Mouse (Mus musculus) hematopoietic stem cell, adult 5-6 weeks (primary cell): Measurements from ENCODE around the gene Actl11. TPM values are rescaled to one million over a fixed set of nuclear protein-coding genes. Genes with fewer than 3 reads are reported as not detected.

ENCODE experiments used
- ATAC-seq, 2 experiments: fragments of 125-278 bp in 1 of 2; replicated peaks in 1 of 2; 2 replicates each; pipeline ENCODE4 v1.8.0; 2016 to 2017; ENCODE audit warnings: inconsistent platforms in 2 of 2, mild to moderate bottlenecking in 2 of 2, moderate number of reproducible peaks in 2 of 2, low read depth in 1 of 2, moderate TSS enrichment in 1 of 2; ENCODE audit not compliant: low FRiP score in 2 of 2, poor library complexity in 2 of 2, severe bottlenecking in 2 of 2, insufficient read depth in 1 of 2, low TSS enrichment in 1 of 2
- total RNA-seq: library from RNA; stranded (forward); fragments of 172-1452, 232-1000 nt; gene quantifications from 2 replicates; pipeline ENCODE4 v1.2.3, GENCODE M21; 2017

Actl11 gene
- not detected in 2 replicates for total RNA-seq

DNA sequence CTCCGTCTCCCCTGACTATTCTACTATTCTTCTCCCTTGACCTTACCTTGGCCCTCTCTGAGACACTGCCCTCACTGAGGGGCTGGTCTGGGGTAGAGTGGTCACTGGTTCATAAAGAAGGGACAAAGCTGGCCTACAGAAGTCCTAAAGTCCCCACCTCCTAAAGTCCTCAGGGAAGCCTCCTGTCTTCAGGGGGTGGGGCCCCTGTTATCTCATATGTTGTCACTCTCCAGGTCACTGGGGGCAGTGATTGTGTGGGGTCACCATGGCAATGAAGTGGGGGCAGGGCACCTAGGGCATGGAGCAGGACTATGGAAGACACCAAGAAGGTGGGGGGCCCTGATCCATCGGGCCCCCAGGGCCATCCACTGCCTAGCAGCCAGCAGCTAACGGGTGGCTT lies at the start of gene Actl11:
Actl11 (plus strand) TSS at position 301 of the 400 bp plus-strand sequence.
- no peak for ATAC-seq

DNA sequence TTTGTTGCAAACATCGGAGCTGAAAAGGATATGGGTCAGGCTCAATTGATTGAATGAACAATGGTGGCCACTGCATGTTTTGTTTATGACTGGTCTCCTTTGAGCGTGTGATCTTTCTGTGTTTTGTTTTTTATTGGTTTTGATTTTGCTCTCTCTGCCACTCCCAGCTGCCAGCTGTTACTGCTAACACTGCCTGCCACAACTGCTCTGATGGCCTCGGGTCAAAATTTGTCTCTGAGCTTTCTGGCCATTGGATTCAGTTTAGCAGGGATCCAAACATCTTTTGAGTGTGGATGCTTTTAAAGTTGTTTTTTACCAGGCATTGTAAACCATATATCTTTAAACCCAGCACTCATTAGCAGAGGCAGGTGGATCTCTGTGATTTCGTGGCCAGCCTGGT lies 47.9 kb upstream of the Actl11 start:
- no peak for ATAC-seq

DNA sequence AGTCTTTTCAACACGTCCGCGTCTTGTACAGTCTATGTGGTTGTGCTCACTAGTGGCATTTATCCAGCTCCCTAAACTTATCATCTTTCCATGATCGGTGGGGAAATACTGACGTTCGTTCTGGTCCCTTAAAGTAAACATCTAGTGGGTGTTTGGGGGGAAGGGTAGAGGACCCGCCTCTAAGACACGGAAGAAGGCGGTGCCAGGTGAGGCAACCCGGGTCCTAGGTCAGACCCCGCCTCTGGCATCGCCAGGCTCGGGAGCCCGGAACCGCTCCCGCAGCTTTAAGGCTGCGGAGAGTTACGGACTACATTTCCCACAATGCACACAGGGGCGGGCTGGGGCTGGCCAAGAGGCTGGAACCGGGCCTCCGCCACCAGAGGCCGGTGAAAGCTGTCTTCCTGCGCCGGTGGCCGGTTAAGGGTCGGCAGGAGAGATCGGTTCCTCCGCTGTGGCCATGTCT lies 40.4 kb upstream of the Actl11 start, which contains the start of gene Mon1a:
Mon1a (plus strand) TSS at position 348 of the 463 bp plus-strand sequence.
- ATAC-seq: peak; percentile 97 to 98

DNA sequence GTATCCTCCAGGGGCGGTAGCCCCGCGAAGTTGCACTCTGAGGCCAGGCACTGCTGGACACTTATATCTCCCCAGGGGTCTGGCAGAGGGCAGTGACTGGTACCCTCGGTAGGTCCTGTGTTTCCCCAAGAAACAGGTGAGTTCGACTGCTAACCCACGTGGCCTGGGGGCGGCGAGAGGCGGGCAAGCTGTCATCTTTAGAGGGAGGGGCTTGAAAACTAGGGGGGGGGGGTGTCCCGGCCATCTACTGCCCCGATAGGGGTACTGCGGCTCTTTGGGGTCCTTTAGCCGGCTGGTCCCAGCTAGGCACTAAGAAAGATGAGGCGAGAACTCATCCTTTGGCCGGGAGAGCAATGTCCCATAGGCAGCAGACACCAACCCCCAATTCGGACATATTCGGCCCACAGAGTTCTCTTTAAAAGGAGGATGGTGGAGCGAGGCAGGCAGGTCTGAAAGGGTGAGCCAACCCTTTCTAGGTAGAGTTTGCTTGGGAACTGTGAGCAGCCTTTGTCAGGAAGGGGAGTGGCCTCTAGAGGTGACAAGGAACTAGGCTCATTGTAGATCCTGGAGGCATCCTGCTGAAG lies 39.9 kb upstream of the Actl11 start:
- peak; percentile 42 to 61; a peak in 3 of 4 replicates for ATAC-seq

DNA sequence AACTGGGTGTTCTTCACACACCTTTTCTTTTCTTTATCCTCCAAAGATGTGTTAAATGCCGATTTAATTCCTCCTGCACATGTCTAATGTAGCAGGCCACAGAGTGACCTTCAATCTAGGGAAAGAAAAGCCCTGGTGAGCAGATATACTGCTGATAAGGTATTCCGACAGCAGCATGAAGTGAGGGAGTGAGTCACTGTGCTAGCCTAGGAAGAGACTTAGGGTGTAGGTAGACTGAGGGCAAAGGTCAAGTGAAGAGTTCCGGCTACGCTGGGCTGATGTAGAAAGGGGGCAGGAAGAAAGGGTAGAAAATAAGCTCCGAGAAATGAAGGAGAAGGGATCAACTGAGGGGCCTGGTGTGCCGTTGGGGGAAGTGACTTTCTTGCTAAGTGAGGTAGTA lies 38.0 kb upstream of the Actl11 start:
- no peak for ATAC-seq

DNA sequence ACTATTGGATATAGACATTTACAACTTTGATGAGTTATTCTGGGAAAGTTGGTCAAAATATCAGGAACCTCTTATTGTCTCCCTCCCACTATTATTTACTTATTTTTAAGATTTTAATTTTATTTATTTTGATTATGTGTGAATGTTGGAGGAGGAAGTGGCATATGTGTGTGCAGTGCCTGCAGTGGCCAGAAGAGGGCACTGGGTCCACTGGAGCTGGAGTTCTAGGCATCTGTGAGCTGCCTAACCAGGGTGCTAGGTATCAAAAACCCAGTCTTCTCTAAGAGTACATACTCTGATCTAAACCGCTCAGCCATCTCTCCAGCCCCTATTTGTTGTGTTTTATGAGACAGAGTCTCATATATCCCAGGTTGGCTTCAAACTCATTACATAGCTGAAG lies 37.2 kb upstream of the Actl11 start:
- no peak for ATAC-seq

DNA sequence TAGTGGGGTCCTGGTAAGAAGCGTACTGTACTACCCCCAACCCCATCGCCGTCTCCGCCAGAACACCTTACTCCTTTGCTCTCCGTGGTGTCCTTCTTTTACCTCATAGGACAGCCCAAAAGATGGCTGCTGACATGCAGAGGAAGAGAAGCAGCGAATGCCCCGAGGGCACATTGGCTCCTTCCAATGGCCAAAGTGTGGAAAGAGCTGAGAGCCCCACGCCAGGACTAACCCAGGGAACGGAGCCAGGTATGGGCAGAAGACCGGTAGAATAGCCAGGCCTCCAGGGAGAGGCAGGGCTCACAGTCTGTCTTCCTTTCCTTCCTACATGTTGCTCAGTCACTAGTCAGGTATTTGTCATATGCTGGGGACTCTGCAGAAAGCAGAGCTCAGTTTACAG lies 29.7 kb upstream of the Actl11 start:
- ATAC-seq: no peak

DNA sequence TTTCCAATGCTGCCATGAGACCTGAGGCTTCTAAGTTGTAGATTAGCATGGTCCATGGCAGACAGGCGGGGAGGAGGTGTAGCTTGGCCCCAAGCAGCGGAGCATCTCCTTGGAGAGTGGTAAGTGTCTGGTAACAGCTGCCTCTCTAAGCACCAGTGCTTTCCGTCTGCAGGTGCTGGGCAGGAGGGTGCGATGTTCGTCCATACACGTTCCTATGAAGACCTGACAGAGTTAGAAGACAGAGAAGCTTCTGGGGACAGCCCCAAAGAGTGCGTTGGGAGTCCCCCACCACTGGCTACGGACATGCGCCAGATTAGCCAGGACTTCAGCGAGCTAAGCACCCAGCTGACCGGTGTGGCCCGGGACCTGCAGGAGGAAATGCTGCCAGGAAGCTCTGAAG lies 28.4 kb upstream of the Actl11 start:
- ATAC-seq: no peak

DNA sequence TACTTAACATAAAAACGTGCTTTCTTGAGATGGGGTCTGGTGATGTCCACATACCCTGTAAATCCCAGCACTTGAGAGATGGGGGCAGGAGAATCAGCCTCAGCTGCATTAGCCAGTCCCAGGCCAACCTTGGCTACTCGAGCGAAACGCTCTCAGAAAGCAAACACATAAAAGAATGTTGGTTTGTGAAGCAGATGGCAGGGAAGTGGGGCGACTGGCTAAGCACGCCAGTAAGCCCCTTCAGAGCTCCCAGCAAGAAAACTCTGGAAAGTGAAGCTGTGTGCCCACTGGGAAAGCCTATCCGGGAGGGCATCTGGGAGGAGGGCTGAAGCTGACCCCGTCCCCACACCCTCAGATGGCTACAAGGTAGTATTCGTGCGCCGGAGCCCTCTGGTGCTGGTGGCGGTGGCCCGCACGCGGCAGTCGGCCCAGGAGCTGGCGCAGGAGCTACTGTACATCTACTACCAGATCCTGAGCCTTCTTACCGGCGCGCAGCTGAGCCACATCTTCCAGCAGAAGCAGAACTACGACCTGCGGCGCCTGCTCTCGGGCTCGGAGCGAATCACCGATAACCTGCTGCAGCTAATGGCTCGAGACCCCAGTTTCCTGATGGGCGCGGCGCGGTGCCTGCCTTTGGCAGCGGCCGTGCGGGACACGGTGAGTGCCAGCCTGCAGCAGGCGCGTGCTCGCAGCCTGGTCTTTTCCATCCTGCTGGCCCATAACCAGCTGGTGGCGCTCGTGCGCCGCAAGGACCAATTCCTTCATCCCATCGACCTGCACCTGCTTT lies 27.2 kb upstream of the Actl11 start:
- peak; percentile 35 to 70 for ATAC-seq

DNA sequence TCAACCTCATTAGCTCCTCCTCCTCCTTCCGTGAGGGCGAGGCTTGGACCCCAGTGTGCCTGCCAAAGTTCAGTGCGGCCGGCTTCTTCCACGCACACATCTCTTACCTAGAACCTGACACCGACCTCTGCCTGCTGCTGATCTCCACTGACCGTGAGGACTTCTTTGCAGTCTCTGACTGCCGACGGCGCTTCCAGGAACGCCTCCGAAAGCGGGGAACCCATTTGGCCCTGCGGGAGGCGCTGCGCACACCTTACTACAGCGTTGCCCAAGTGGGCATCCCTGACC lies 26.7 kb upstream of the Actl11 start:
- ATAC-seq: no peak

DNA sequence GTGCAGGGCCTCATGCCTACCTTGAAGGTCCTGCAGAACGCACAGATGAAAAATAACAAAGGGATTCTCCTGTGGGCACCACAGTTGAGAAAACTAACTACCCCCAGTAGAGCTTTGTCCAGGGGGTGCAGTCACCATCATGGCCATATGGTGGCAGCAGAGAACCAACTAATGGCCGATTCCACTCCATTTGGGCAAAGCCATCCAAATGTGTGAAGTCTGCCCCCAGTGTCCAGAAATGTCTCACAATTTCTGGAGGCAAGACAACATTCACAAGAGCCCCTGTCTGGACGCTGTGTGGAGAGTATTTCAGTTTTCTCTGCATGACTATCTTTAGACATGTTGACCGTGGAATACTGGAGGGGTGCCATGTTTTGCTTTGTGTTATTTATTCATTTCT lies 23.5 kb upstream of the Actl11 start:
- ATAC-seq: peak; percentile 81 to 83

DNA sequence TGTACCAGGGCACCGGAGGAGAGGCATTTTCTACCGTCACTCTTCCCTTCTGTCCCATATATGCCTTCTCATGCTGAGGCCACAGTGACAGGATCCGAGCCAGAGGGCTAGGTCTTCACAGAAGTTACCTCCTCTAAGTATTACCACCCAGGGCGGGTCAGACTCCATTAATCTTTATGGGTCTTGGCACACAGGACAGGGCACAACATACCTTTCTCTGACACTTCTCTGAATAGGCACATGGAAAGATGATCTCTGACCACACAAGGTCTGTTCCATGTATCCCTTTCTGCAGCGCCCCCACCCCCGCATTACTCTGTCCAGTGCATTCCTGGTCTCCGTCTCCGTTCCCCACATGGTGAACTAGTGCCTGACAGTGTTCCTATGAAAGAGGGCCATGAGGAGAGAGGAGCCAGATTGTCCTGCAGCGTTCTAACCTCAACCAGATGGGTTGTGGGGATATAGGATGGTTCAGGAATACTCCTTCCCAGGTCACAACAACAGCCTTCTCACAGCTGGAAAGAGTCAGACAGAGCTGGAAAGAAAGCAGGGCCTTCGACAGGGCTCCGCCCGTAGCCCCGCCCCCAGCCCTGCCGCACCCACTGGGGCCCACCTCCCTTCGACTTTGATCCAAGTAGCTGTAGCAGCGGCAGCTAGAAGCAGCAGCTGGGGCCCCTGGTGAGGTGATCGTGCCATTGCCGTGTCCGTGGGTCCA lies 21.9 kb upstream of the Actl11 start, which contains the start of gene Mst1r:
Mst1r (plus strand) TSS at position 622 of the 715 bp plus-strand sequence.
- ATAC-seq: peak; percentile 38 to 47; a peak in 2 of 4 replicates

DNA sequence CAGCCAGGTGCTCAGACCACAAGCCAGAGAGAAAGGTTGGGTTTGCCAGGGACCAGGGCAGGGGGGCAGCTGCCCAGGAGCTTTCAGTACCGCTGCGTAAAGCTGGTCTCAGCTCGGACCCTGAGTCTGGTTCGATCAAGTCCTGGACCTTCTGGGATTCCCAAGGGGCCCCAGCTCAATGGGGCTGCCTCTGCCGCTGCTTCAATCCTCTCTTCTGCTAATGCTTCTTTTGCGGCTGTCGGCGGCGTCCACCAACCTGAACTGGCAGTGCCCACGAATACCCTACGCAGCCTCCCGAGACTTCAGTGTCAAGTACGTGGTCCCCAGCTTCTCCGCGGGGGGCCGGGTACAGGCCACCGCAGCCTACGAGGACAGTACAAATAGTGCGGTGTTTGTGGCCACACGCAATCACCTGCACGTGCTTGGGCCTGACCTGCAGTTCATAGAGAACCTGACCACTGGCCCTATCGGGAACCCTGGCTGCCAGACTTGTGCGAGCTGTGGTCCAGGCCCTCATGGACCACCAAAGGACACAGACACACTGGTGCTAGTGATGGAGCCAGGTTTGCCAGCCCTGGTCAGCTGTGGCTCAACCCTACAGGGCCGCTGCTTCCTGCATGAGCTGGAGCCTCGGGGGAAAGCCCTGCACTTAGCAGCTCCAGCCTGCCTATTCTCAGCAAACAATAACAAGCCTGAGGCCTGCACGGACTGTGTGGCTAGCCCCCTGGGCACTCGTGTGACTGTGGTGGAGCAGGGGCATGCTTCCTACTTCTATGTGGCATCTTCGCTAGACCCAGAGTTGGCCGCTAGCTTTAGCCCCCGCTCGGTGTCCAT lies 21.1 kb upstream of the Actl11 start:
- no peak for ATAC-seq

DNA sequence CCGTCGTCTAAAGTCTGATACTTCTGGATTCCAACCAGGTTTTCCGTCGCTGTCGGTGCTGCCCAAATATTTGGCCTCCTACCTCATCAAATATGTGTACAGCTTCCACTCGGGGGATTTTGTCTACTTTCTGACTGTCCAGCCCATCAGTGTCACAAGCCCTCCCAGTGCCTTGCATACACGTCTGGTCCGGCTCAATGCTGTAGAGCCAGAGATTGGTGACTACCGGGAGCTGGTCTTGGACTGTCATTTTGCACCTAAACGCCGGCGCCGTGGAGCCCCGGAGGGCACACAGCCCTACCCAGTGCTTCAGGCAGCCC lies 20.5 kb upstream of the Actl11 start:
- ATAC-seq: no peak

DNA sequence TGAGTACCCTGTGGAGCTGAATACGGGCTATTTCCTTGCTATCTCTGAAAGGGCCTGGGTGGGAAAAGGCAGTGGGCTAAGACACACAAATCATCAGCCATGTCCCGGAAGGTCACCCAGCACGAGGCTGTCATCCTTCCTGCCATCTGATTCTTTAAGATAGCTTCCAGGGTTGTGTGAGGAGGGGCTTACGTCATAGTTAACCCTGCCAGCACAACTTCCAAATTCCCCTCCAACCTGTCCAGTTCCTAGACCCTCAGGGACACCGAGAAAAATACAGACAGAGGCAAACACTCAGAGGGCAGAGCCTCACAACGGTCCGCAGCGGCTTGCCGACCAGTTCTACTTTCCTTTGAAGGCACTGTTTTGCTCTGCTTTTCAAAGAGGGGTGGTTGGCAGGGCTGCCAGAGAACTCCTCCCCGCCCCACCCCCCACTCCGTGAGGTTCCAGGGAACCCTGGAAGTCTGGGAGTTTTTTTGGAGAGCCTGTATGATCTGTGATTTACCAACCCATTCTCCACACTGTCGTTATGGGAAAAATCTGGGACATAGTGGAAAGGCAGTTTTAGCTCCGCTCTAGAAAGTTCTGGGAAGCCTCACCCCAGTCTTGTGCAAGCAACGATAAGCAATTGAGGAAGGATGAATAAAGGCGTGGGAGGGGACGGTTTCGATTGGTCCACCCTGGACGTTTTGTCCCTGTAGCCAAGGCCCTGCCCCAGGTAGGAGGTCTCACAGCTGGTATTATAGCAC lies 19.7 kb upstream of the Actl11 start:
- ATAC-seq: no peak

DNA sequence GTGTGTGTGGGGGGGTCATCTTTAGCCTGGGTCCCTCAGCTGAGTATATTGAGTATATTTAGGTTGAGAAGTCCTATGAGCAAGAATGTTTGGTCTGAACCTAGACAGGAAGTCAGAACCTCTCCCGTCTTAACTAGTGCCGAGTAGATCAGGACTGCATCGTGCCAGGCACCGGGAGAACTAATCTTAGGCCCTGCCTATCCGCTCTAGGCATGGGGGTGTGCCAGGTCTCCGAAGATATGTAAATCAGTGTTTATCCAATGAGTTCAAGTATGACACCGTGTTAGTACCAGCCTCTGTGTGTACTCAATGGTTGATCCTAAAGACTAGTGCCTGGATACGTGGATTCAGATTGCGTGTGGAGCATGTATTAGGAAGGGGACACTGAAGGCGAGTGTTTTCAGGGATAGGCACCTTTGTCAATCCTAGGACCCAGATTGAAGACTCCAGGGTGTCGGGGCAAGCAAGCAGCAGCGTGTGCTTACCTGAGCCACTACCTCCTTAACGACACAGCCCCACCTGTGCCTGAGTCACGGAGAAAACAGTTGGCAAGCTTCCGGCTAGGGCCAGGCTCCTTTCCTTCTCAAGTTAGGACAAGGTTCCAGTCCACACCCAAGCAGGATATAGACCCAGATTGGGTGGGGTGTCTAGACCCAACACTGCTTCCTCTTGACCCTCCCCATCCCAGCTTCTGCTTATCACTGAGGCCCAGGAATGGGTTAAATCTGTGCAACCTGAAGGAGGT lies 18.1 kb upstream of the Actl11 start:
- no peak for ATAC-seq
